Mouse (Mus musculus): ENCODE data around the gene Slco1a5.
"Not testable (repeated sequence)": the region's sequence is repeated elsewhere in the genome, so short reads cannot be mapped to it uniquely, and the experiment has no call there.

The Slco1a5 gene

DNA sequence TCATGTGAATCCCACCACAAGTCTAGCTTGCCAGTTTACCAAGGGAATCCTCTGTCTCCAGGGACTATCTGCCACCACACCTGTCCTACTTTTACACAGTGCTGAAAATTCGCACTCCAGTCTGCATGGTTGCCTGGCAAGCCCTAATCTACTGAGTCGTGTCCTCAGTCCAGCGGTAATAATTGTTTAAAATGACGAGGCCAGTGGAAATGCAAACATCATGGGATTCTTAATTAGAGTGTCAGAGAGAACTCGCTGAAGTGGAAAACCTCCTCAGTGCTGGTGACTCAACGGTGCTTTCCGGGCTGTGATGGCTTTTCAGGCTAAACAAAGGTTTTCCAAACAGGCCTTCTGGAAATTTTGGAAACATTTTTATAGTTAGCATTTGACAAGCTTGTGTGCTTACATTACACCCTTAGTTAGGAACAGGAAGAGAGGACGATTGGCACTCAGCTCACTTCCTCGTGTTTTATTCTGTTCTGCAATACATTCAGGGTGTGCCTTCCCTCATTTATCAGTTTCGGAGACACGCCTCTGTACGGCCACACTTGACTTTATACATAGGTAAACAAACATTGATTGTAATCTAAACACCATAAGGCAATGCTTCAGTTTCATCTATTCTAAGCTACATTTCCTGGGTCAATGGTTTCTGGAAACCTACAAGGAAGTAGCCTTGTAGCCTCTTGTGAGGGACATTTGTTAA lies 33.2 kb downstream of the Slco1a5 start:
- no peak for DNase-seq (ENCODE audit: low spot score)

DNA sequence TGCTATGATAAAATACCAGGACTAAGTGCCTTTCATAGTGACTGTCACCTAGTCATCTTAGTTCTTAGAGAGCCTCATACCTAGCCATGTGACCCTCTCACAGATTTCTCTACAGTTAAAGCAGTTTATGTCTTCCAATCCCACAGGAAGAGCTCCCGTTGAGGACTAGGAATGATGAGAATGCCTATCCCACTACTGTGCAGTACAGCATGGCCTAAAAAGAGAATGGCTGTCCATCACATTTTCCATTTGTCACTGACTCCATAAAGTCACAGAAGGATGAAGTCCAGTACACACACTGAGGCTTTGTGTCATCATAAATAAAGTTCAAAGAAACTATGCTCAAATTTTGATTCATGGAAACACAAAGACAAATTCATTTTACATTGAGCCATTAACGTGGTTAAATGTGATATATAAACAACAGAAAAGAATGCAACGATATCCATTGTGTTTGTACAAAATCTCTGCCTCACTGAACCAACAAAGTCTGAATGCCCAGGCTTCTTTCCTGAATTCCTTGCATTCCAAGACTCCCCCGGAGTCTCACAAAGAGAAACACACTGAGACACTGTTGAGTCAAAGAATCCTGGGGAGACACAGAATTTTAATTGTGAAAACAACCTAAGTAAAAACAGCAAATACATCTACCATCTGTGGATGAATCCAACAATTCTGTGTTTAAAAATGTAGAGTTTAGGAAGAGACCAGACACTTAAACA lies 46.9 kb downstream of the Slco1a5 start:
- no peak for DNase-seq (ENCODE audit: low spot score)

DNA sequence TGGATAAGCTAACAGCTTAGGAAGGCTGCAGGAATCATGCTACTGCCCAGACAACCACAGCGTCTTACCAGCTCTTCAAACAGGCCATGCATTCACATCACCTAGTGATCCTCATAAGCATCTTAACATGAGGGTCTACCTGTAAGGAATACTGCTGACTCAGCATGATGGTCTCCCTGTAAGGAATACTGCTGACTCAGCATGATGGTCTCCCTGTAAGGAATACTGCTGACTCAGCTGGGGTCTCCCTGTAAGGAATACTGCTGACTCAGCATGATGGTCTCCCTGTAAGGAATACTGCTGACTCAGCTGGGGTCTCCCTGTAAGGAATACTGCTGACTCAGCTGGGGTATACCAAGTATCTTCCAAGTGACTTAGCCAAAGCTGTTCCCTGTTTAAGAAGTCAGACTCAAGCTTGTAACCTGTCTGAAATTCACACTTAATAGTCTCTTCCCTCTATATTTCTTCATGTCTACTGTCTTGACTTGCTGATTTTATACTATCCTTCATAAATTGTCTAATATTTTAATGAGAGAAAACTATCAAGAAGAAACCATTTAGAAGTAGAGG lies 72.0 kb downstream of the Slco1a5 start:
- not testable (repeated sequence) for DNase-seq (ENCODE audit: low spot score)

DNA sequence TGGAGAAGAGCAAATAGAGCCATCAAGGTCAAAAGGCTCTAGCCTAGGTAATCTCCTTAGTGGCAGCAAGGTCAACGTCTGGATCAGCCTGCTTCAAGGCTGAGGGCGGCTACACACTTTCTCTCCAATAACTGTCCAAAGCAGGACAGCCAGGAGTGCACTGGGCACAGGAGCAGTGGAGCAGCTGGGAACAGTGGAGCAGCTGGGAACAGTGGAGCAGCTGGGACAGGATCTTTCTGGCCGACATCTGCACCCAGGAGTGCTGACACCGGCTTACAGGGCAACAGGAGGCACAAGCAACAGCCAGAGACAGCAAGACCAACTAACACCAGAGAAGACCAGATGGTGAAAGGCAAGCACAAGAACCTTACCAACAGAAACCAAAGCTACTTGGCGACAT lies 77.7 kb downstream of the Slco1a5 start:
- no peak for DNase-seq (ENCODE audit: low spot score)

DNA sequence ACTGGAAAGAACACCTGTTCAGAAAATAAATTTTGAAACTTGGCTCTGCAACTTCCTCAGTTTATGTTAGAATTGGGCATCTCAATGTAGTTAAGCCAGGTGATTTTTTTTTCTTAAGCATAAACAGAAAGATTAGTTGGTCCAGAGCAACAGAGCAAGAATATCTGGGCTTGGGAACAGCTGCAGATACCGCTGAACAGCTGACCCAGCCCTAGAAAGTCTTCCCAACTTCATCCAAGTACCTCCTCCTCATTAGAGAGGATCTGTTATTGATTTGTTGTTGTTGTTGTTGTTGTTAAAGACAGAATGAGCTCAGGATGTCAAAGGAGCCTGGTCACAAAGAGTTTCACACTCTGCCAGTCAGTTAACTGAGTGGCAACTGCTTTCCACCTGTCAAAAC lies 83.3 kb downstream of the Slco1a5 start:
- no peak for DNase-seq (ENCODE audit: low spot score)

DNA sequence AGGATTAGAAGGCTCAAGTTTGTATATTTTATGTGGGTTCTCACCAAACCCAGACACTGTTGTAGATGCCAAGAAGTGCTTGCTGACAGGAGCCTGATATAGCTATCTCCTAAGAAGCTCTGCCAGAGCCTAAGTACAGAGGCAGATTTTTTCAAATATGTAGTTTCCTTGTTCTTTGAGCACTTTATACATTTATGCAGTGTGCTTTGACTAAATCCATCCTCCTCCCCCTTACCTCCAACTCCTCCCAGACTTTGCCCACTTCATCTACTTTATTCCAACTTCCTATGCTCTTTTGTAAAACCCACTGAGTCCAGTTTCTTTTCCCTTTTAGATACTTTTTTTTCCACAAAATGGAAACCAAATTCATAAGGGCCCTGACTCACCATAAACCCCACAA lies 102.6 kb downstream of the Slco1a5 start:
- DNase-seq (ENCODE audit: low spot score): no peak

DNA sequence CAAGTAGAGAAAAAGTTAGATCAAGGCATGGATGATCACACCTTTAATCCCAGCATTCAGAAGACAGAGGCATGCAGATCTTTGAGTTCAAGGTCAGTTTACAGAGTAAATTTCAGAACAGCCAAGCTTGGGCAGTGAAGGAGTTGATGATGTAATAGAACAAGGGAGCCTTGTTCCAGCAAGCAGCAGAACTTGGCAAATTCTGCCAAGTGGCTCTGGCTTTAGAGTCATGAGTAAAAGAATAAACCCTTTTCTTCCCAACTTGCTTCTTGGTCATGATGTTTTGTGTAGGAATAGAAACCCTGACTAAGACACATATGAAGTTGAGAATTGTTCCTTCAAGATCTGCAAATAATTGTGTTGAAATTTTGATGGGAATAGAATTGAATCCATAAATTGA lies 111.0 kb downstream of the Slco1a5 start:
- no peak for DNase-seq (ENCODE audit: low spot score)

DNA sequence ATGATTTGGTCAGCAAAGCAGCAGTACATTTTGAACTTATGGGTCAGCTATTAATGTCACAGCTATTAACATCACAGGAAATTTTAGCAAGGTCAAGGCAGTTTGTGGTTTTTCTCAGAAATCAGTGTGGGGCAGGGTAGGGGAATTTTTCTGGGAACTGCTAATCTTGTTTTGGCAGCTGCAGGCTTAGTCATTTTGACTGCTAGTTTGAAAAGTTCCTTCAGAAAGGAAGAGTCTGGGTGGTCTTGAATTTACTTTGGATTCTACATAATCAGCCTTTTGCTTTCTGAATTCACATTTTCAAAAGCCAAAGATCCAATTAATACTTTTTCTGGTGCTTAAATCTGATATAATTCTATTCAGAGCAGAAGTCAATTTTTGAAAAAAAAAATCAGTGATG lies 113.0 kb downstream of the Slco1a5 start:
- DNase-seq (ENCODE audit: low spot score): no peak

DNA sequence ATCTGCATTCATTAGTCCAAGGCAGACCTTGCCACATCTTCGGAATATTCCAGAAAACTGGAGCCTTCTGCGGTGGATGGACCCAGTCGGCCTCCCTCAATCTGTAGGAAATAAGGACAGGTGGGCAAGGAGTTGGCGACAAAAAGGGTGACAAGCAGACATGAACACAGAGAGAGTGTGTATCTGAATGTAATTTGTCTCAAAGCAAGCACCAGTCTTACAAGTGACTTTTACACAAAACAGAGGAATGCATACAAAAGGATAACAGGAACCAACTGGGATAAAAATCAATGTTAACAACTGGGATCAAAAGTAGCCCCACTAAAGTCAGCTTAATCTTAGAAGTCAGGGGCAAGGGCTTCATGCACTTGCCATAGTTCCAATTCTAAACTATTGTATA lies 114.4 kb downstream of the Slco1a5 start, which contains the start of gene Slco1a6:
Gene Slco1a6, minus strand, starts transcription at position 101 of the 400 bp plus-strand sequence.
- no peak for DNase-seq (ENCODE audit: low spot score)

DNA sequence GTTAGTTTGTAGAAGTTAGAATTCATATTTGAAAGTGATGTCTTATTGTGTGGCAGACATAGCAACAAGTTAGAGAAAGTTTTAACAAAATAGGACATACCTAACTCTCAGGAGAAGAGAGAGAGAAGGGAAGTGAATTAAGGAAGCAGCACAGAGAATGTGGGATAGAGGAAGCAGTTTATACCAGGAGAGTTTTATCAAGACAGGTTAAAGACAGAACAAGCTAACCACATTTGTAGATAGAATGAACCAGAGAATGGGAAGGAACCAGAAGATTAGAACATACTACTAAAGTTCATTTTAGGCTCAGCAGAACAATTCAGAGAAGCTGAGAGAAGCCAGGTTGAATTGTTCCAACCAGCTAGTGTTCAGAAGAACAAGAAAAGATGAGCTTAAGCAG lies 122.3 kb downstream of the Slco1a5 start:
- no peak for DNase-seq (ENCODE audit: low spot score)

DNA sequence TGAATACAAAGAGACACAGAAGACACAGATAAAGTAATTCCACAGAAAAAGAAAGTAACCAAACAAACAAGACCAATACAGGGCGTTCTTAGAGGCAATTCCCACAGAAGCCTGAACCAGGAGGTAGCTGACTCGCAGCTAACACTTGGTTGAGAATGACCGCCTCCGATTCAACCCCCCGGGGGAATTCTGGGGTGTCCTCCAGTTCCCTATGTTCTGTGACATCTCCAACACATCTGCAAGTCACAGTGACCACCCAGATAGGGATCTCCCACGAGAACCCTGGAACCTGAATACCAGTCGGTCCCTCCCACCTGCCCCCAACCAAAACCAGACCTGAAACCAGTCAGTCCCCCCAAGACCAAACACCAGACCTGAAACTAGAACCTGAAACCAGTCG lies 128.5 kb downstream of the Slco1a5 start:
- no peak for DNase-seq (ENCODE audit: low spot score)

DNA sequence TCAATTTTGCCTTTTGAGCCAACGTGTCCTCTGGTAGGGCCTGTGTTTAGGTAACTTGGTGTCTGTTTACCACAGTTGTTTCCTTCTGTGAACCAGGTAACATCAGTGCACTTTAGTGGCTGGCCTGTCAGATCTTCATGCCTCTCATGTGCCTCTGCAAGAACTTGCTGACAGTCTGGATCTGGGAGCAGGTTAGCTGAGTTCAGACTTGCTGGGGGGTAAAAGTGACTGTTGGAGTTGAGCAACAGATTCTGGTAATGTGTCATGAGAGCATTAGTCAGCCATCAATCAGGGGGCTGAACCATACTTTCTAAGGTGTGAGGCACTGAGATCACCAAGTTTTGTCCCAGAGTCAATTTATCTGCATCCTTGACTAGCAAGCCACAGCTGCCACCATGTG lies 130.8 kb downstream of the Slco1a5 start:
- DNase-seq (ENCODE audit: low spot score): no peak

DNA sequence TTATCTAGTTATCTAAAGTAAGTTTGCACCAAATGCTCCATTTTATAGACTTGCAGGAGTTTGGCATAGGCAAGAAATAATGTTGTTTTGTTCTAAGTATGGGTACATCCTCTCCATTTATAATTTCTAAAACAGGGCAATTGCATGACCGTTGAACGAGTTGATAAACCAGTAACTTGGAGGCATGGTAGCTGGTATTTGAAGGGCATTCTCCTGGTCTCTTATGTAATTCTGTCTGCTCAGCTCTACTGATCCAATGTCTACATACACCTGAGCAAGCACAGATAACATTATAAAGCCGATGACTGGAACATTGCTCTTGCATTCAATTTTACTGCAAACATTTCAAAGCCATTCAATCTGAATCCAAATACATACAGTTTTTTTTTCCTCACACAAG lies 135.4 kb downstream of the Slco1a5 start:
- DNase-seq (ENCODE audit: low spot score): no peak

DNA sequence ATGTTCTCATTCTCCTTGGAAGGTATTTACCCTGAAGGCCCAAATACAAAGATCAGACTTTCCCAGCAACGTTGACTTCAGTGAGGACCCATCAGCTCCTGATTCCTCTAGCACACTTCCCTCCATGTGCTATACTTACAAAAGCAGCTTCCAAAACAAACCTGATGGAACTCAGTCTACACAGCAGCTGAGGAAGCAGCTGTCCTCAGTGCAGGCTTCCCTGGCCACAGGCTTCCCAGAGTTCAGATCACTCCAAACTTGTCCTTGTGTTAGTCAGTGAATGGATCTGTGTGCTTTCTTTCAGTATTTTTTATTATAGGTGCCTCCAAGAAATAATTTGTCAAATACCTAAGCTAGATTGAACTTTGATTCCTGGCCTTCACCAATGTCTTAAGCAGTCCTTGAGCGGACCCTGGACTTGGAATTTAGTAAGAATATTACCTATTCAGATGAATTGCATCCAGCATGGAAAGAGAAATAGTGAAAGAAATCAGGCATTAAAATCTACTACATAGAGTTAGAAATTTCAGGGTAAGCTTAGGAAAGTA lies 136.8 kb downstream of the Slco1a5 start:
- DNase-seq (ENCODE audit: low spot score): no peak

All from ovary, adult 18-20 months (tissue).